Mouse (Mus musculus) midbrain, embryonic 13.5 days (tissue): ENCODE data around the gene Tmem30b. TPM values are rescaled to one million over a fixed set of nuclear protein-coding genes. Genes with fewer than 3 reads are reported as not detected.

Source experiments
- ATAC-seq: fragments of 200-750 bp; cut with Nextera tagmentation; 2 replicates; pipeline ENCODE4 v1.8.0; 2017; ENCODE audit warnings: mild to moderate bottlenecking, moderate TSS enrichment, moderate library complexity
- H3K27ac ChIP-seq: fragments of 300-500 bp; sonication (generic); 2 replicates; pipeline ENCODE4 v1.5.1; 2015; ENCODE audit warnings: inconsistent platforms, mild to moderate bottlenecking, moderate library complexity
- H3K27me3 ChIP-seq: fragments of 300-500 bp; sonication (generic); 2 replicates; pipeline ENCODE4 v1.6.1; 2015; ENCODE audit warnings: mild to moderate bottlenecking, inconsistent platforms
- H3K36me3 ChIP-seq: fragments of 300-500 bp; sonication (generic); 2 replicates; pipeline ENCODE4 v1.6.1; 2015; ENCODE audit warnings: mild to moderate bottlenecking, inconsistent platforms
- H3K4me1 ChIP-seq: fragments of 300-500 bp; sonication (generic); replicated peaks from 2 replicates; pipeline ENCODE4 v1.6.1; 2015; ENCODE audit warnings: inconsistent platforms
- H3K4me2 ChIP-seq: fragments of 300-500 bp; sonication (generic); replicated peaks from 2 replicates; pipeline ENCODE4 v1.6.1; 2015; ENCODE audit warnings: moderate library complexity, mild to moderate bottlenecking, inconsistent platforms
- H3K4me3 ChIP-seq: fragments of 300-500 bp; sonication (generic); replicated peaks from 2 replicates; pipeline ENCODE4 v1.5.1; 2015; ENCODE audit warnings: mild to moderate bottlenecking, inconsistent platforms
- H3K9ac ChIP-seq: fragments of 300-500 bp; sonication (generic); replicated peaks from 2 replicates; pipeline ENCODE4 v1.6.1; 2015; ENCODE audit warnings: mild to moderate bottlenecking, inconsistent platforms
- H3K9me3 ChIP-seq: fragments of 300-500 bp; sonication (generic); 2 replicates; pipeline ENCODE4 v1.6.1; 2016; ENCODE audit warnings: mild to moderate bottlenecking, inconsistent platforms
- WGBS: fragments of 180-500 bp; shearing (Covaris S2); methylation state at CpG from one replicate; pipeline ENCODE4 v1.1.7; 2015; 5-methylcytosine and 5-hydroxymethylcytosine counted together
- polyA plus RNA-seq: library from polyadenylated mRNA; unstranded; fragments of >200 nt; fragmentation: Nextera tagmentation; extraction: Ambion mirVana; gene quantifications from 2 replicates; pipeline ENCODE4 v1.2.1, GENCODE M21; 2015

Tmem30b gene
- 0.05 and 0.26 TPM in 2 replicates for polyA plus RNA-seq

DNA sequence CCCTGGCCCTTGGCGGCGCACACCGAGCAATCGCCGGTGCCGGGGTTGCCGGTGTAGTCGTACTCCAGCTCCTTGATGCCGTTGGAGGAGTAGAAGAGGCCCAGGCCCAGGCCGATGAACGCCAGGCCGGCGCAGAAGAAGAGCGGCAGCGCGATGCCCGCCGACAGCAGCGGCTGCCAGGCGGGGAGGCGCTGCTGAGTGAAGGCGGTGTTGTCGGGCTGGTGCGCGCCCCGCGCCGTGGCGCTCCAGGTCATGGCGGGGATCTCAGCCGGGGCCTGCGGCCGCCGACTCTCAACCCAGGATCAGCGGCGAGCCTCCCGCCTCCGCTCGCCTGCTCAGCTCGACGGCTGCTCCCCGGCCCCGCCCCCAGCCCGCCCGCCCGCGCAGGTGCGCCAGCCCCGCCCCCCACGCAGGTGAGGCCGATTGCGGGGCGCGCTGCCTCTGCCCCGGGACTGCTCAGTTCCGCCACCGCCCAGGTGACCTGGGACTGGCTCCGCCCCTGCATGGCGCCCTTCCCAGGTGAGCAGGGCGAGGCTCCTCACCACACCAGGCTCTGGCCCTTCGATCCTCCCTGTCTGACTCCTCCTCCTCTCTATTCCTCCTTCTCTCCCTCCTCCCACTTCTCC, at the start of gene Tmem30b:
Gene Tmem30b (minus strand): TSS at position 307 of the 626 bp plus-strand sequence.
- H3K27me3 ChIP-seq = peaks cover 90% of the 10 kb centered on the region
- 6% methylated on average over 30 of the region's 61 CpGs for WGBS

DNA sequence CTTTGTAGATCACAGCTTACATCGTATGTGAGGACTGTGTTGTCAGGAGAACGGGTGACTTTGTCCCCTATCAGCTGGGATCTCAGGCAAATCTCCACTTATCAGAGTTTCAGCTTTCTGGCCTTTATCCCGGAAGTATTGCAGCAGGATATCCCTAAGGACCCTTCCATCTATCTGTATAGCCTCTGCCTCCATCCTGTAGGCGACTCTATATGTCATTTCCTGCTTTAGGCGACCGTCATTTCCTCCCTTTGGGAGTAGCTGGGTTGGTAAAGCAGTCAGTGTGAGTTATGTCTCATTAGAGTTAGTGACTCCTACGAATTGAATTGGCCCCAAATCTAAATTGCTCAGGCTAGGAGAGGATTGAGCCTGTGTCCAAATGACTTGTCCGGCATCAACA, 49.0 kb upstream of the Tmem30b start:
- 81% methylated on average over 8 of the region's 8 CpGs for WGBS
- ATAC-seq = no peak
- H3K4me1 ChIP-seq = peaks cover 3% of the 10 kb centered on the region

More for the DNA sequence above, at the start of gene Tmem30b:
- no peaks in the 10 kb centered on the region for H3K36me3 ChIP-seq
- H3K4me3 ChIP-seq = peak within 1 kb of the TSS; percentile 40
- H3K9me3 ChIP-seq = no peaks in the 10 kb centered on the region
- peak within 1 kb of the TSS; percentile 36; the same call in 1 of the 2 replicates for H3K9ac ChIP-seq
- peak; percentile 65 for ATAC-seq
- no peak within 1 kb of the TSS for H3K27ac ChIP-seq
- H3K4me2 ChIP-seq = peak within 1 kb of the TSS; percentile 56
- H3K4me1 ChIP-seq = peaks cover 14% of the 10 kb centered on the region

DNA sequence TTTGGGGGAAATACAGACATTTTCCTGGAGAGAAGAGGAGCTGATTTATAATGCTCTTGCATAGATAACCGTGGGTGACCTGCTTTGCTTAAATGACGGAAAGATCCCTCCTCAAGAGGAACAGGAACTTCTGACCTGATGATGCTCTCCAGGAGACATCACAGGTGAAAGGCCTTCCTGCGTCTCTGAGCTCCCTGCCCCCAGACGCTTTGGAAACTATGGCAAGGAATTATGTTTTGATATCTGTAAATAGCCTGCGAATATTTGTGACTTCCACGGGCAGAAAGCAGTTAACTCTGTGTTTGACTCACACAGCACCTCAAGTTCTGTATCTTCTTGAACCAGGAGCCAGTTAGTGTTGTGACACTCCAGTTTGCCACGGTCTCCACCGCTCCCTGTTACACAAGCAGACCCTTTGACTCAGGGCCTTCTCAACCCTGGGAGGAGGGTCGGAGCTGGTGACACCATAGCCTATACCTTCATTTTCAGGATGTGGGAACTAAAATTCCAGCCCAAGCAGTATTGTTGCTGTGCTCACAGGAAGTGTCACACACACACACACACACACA, 48.1 kb upstream of the Tmem30b start:
- no peak overlapping the region for H3K27ac ChIP-seq
- no peak overlapping the region for H3K9ac ChIP-seq
- H3K9me3 ChIP-seq = no peaks in the 10 kb centered on the region
- H3K4me3 ChIP-seq = no peak overlapping the region
- 91% methylated on average over 9 of the region's 9 CpGs for WGBS
- H3K36me3 ChIP-seq = no peaks in the 10 kb centered on the region
- no peak overlapping the region for H3K4me2 ChIP-seq
- H3K4me1 ChIP-seq = no peaks in the 10 kb centered on the region
- no peaks in the 10 kb centered on the region; the same call in 1 of the 2 replicates for H3K27me3 ChIP-seq
- ATAC-seq = no peak

More for the DNA sequence above, 49.0 kb upstream of the Tmem30b start:
- Histone ChIP-seq H3K9ac (no peak overlapping the region), H3K4me3 (no peak overlapping the region), H3K36me3 (no peaks in the 10 kb centered on the region), H3K4me2 (no peak overlapping the region), H3K27ac (no peak overlapping the region), H3K9me3 (no peaks in the 10 kb centered on the region), H3K27me3 (no peaks in the 10 kb centered on the region; the same call in 1 of the 2 replicates)

DNA sequence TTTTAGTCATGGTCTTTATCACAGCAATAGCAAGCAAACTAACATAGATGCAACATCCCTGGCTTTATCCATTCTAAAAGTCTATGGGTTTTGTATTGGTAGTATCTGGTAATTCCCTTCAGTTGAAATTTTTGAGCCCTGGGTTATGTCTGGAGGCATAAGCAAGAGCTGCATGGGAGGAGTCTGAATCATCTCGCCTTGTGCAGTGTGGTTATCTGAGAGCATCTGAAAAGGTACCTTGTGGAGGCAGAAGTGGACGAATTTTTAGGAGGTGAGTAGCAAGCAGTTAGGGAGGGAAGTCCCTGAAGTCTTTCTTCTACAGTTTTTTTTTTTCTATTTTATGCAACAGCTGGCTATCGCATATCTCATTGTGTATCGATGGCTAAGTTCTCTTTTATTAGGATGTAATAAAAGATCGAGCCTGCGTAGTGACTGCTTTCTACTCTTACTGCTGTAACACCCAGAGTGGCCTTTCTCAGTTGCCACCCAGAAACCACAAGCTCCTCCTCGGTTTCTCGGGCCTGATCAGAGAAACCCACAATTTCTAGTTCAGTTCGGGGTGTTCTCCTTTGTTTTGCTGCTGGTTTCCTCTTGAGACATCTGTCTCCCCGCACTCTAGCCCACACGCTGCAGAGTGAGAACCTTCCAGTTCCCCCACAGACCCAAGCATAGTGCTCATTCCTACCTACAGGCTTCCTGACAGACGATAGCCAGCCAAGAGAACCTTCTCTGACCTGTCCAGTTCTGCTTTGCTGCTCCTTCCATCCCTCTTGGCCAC, 47.0 kb upstream of the Tmem30b start:
- ATAC-seq = no peak
- H3K27ac ChIP-seq = no peak overlapping the region
- H3K9me3 ChIP-seq = no peaks in the 10 kb centered on the region
- H3K4me3 ChIP-seq = no peak overlapping the region
- H3K9ac ChIP-seq = no peak overlapping the region
- H3K4me1 ChIP-seq = no peaks in the 10 kb centered on the region
- peaks cover 7% of the 10 kb centered on the region; the same call in 1 of the 2 replicates for H3K27me3 ChIP-seq
- no peak overlapping the region for H3K4me2 ChIP-seq
- 85% methylated on average over 12 of the region's 12 CpGs for WGBS
- no peaks in the 10 kb centered on the region for H3K36me3 ChIP-seq

DNA sequence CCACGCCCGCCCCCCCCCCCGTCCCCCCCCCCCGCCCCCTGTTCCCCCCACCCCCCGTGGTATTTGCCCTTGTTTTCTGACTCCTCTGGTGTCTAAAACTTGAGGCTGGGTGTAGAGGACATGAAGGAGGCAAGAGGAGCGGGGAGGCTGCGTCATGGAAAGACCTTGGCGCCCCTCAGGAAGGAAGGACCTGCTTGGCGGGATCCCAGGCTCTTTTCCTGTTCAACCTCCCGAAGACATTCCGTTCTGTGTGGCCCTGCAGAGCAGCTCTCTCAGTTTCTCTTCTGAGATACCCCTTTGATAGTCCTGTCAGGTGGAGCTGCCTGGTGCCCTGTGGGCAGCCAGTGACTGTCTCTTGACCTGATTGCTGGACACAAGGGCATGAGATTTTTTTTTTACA, 45.4 kb upstream of the Tmem30b start:
- Histone ChIP-seq H3K9ac (no peak overlapping the region), H3K4me2 (no peak overlapping the region), H3K4me1 (no peaks in the 10 kb centered on the region), H3K27ac (no peak overlapping the region), H3K9me3 (no peaks in the 10 kb centered on the region), H3K36me3 (no peaks in the 10 kb centered on the region), H3K4me3 (no peak overlapping the region), H3K27me3 (peaks cover 15% of the 10 kb centered on the region)
- 82% methylated on average over 6 of the region's 11 CpGs for WGBS
- ATAC-seq = no peak

DNA sequence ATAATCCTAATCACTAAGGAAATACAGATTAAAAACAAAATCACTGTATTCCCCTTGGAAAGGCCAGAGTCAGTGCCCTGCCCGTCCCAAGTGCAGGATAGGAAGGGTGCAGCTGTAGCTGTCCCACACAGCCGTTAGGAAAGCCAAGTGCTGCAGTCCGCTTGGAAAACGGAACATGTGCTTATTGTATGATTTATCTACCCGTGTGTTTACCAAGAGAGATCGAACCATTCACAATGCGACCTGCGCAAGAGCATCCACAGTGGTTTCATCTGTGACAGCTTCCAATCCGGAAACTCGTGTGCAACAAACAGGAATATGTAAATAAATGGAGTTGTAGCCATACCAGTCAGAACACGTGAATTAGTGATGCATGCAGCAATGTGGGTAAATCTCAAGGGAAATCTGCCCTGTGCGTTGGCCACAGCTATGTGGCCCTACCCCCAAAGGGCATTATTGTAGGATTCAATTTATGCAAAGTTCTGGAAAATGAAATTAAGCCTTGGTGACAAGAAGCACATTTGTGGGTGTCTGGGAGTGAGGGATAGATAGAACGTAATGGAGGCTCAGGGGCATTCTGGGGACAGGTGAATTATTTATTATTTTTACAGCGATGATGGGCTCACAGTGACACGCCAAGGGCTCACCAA, 44.6 kb upstream of the Tmem30b start:
- H3K27me3 ChIP-seq = peaks cover 22% of the 10 kb centered on the region
- H3K27ac ChIP-seq = no peak overlapping the region
- H3K4me3 ChIP-seq = no peak overlapping the region
- no peaks in the 10 kb centered on the region for H3K36me3 ChIP-seq
- peaks cover 6% of the 10 kb centered on the region; the same call in 1 of the 2 replicates for H3K4me1 ChIP-seq
- H3K9me3 ChIP-seq = no peaks in the 10 kb centered on the region
- no peak for ATAC-seq
- WGBS = 82% methylated on average over 15 of the region's 15 CpGs
- no peak overlapping the region for H3K9ac ChIP-seq
- H3K4me2 ChIP-seq = no peak overlapping the region

DNA sequence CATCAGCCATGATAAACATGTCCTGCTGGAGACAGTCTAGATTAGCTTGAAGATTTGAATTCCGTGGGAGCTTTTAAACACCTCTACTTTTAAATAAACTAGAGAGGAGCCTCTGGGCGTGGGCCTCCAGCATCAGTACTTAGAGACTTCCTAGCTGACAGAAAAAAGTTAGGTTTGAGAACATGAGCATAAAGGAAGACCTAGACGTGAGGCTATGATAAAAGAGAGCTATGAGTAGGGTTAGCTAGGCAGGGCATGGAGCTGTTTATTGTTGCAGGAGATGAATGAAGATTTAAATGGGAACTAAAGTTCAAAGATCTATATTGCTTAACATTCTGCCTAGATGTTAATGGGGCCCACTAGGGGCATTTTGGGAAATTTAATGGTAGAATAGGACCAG, 41.1 kb upstream of the Tmem30b start:
- Histone ChIP-seq H3K4me2 (no peak overlapping the region), H3K27me3 (peaks cover 44% of the 10 kb centered on the region), H3K9ac (no peak overlapping the region), H3K4me1 (peaks cover 20% of the 10 kb centered on the region; the same call in 1 of the 2 replicates), H3K36me3 (no peaks in the 10 kb centered on the region), H3K4me3 (no peak overlapping the region), H3K9me3 (no peaks in the 10 kb centered on the region), H3K27ac (no peak overlapping the region)
- 68% methylated on average over 3 of the region's 3 CpGs for WGBS
- no peak for ATAC-seq

DNA sequence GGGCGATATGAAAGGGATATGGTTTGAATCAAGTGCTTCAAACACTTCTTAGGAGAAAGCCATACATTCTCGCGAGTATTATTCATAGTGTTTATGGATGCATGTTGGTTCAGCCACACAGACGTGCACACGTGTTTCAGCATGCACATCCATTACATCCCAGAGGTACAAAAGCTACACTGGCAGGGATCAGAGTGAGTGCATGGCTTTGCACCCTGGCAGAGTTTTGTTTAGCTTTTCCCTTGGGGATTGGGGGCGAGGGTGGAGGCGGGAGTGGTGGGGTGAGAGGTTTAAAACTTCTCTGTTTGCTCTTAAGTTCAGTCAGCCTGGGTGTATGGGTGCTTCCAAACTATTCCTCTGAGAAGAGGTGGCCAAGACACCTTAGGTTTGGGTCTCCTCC, 39.7 kb upstream of the Tmem30b start:
- peaks cover 44% of the 10 kb centered on the region for H3K27me3 ChIP-seq
- H3K27ac ChIP-seq = no peak overlapping the region
- H3K4me3 ChIP-seq = peak overlapping the region; percentile 71
- H3K36me3 ChIP-seq = no peaks in the 10 kb centered on the region
- ATAC-seq = no peak; the same call in 1 of the 2 replicates
- peak overlapping the region; percentile 91 for H3K4me2 ChIP-seq
- 2% methylated on average over 7 of the region's 7 CpGs for WGBS
- no peak overlapping the region for H3K9ac ChIP-seq
- H3K9me3 ChIP-seq = no peaks in the 10 kb centered on the region
- H3K4me1 ChIP-seq = peaks cover 20% of the 10 kb centered on the region; the same call in 1 of the 2 replicates

DNA sequence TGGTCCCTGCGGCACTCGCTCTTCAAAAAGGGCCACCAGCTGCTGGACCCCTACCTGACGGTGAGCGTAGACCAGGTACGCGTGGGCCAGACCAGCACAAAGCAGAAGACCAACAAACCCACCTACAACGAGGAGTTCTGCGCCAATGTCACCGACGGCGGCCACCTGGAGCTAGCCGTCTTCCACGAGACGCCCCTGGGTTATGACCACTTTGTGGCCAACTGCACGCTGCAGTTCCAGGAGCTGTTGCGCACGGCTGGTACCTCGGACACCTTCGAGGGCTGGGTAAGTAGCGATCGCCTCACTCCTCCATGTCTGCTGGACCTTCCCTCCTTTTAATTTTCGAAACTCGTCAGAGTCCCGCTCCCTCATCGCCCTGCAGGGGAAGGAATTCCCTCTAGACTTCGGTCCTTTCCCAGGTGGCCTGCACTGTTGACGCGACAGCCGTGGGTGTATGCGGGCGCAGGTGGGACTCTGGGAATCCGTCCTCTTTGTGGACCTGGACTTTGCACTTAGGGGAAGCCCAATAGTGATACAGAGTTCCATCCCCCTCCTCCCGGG, 39.1 kb upstream of the Tmem30b start:
- H3K9me3 ChIP-seq = no peaks in the 10 kb centered on the region
- H3K27ac ChIP-seq = no peak overlapping the region
- peaks cover 47% of the 10 kb centered on the region for H3K27me3 ChIP-seq
- H3K4me2 ChIP-seq = peak overlapping the region; percentile 91
- peak overlapping the region; percentile 71 for H3K4me3 ChIP-seq
- peak overlapping the region; percentile 82 for H3K9ac ChIP-seq
- peak; percentile 57 for ATAC-seq
- WGBS = 1% methylated on average over 33 of the region's 33 CpGs
- peaks cover 20% of the 10 kb centered on the region; the same call in 1 of the 2 replicates for H3K4me1 ChIP-seq
- H3K36me3 ChIP-seq = no peaks in the 10 kb centered on the region

DNA sequence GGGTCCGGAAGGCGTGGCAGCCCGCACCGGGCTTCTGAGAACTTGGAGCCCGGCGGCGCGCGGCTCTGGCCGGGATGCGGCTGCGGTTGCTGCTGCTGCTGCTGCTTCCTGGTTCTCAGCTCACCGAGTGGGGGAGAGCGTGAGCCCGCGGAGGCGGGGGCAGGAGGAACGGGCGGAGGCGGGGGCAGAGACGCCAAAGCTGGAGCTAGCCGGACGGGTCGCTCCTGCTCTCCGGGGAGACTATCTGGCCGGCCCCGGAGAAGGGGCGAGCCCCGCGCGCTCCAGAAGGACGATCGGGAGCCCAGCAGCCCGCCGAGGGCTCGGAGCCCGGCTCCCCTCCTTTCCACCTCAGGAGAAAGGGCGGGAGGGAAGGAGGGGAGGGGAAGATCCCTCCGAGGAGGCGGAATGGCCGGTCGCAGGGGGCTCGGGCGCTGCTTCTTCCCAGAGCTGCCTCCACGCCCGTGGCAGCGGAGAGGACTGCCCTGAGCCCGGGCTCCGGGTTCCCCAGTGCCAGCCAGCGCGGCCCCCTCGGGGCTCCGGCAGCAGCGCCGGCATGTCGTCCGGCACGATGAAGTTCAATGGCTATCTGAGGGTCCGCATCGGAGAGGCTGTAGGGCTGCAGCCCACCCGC, 38.5 kb upstream of the Tmem30b start, which contains the start of gene Prkch:
Gene Prkch (plus strand): TSS at position 187 of the 631 bp plus-strand sequence.
- Histone ChIP-seq H3K4me2 (peak within 1 kb of the TSS; percentile 91), H3K27me3 (peaks cover 47% of the 10 kb centered on the region), H3K9ac (peak within 1 kb of the TSS; percentile 82), H3K4me3 (peak within 1 kb of the TSS; percentile 71), H3K27ac (peak within 1 kb of the TSS; percentile 44), H3K9me3 (no peaks in the 10 kb centered on the region), H3K4me1 (peaks cover 20% of the 10 kb centered on the region; the same call in 1 of the 2 replicates), H3K36me3 (no peaks in the 10 kb centered on the region)
- ATAC-seq = peak; percentile 92
- WGBS = under 1% methylated on average over 58 of the region's 61 CpGs
